Comparison of ENCODE assay signal across 15 mouse cellular contexts in genomic region chr6:131338787-131339186, GRCm38 (mm10).
"Had no signal": no experiment of that assay in that cellular context is flagged by ENCODE, and none has a peak within 500 bp of the region (broad histone marks: within the 10 kb centered on the region; RNA-seq: fewer than 3 reads in every experiment).

No protein-coding gene starts in this region.

- H3K9me3 ChIP-seq: midbrain, embryonic 12.5 days; neural tube, embryonic 13.5 days had no signal

- DNase-seq: lung, adult 18-20 months; lung, embryonic 14.5 days; lung, postnatal 10 days; lung, postnatal 4 days; midbrain, embryonic 14.5 days; right cerebral cortex, postnatal 14 days; spleen, adult 18-20 months; thymus, adult 18-20 months; thymus, postnatal 14 days; thymus, postnatal 36 days had no signal

- H3K9ac ChIP-seq: lung, embryonic 14.5 days; midbrain, embryonic 12.5 days; neural tube, embryonic 13.5 days had no signal

- ATAC-seq: midbrain, embryonic 16.5 days had no signal

- H3K27me3 ChIP-seq: midbrain, embryonic 12.5 days; neural tube, embryonic 13.5 days had no signal

- H3K4me1 ChIP-seq: midbrain, embryonic 10.5 days; midbrain, embryonic 12.5 days; neural tube, embryonic 13.5 days had no signal

- H3K27ac ChIP-seq: midbrain, embryonic 10.5 days; midbrain, embryonic 12.5 days; neural tube, embryonic 13.5 days had no signal

- H3K4me2 ChIP-seq: lung, embryonic 14.5 days; midbrain, embryonic 12.5 days; neural tube, embryonic 13.5 days had no signal

- H3K4me3 ChIP-seq: midbrain, embryonic 10.5 days; midbrain, embryonic 12.5 days; myocyte; neural tube, embryonic 13.5 days had no signal

- H3K36me3 ChIP-seq: midbrain, embryonic 10.5 days; midbrain, embryonic 12.5 days; neural tube, embryonic 13.5 days had no signal
